Mouse (Mus musculus): ENCODE results near the gene Ago3. TPM values are rescaled to one million over a fixed set of nuclear protein-coding genes. Genes with fewer than 3 reads are reported as not detected.

The Ago3 gene
- total RNA-seq, 2 experiments from 2014 or later: 13.4 to 14.0 TPM

- intact Hi-C loops (cut with DNase I): loop anchor here (5.0 kb wide), 1 partner anchor 36 kb away; the partner anchor contains the start of gene Ago1
- DNase-seq (ENCODE audit: low spot score): no peak
Measured at GRCm38 (mm10) chr4:126431746-126432145, 2.4 kb upstream of the Ago3 start.

- intact Hi-C loops (cut with DNase I): no loop called here
Measured at GRCm38 (mm10) chr4:126428682-126429346, 542 bp downstream of the Ago3 start.

GRCm38 (mm10) chr4:126423866-126424265 lies 5.5 kb downstream of the Ago3 start:
- no peak for DNase-seq (ENCODE audit: low spot score)

More at GRCm38 (mm10) chr4:126428682-126429346, 542 bp downstream of the Ago3 start:
- DNase-seq (ENCODE audit: low spot score): no peak

GRCm38 (mm10) chr4:126415707-126416106 lies 13.6 kb downstream of the Ago3 start:
- DNase-seq (ENCODE audit: low spot score): no peak
- intact Hi-C loops (cut with DNase I): no loop called here

More at GRCm38 (mm10) chr4:126423866-126424265, 5.5 kb downstream of the Ago3 start:
- intact Hi-C loops (cut with DNase I): no loop called here

- DNase-seq (ENCODE audit: low spot score): no peak
- intact Hi-C loops (cut with DNase I): no loop called here
Measured at GRCm38 (mm10) chr4:126412526-126412925, 16.8 kb downstream of the Ago3 start.

- no peak for DNase-seq (ENCODE audit: low spot score)
- intact Hi-C loops (cut with DNase I): no loop called here
Measured at GRCm38 (mm10) chr4:126371497-126371896, 57.9 kb downstream of the Ago3 start.

GRCm38 (mm10) chr4:126360069-126360468 lies 69.3 kb downstream of the Ago3 start:
- intact Hi-C loops (cut with DNase I): no loop called here
- no peak for DNase-seq (ENCODE audit: low spot score)

- no peak for DNase-seq (ENCODE audit: low spot score)
- intact Hi-C loops (cut with DNase I): no loop called here
Measured at GRCm38 (mm10) chr4:126343451-126343850, 85.9 kb downstream of the Ago3 start.

- DNase-seq (ENCODE audit: low spot score): no peak
- intact Hi-C loops (cut with DNase I): no loop called here
Measured at GRCm38 (mm10) chr4:126339461-126339860, 89.9 kb downstream of the Ago3 start.

GRCm38 (mm10) chr4:126332358-126332757 lies 97.0 kb downstream of the Ago3 start:
- DNase-seq (ENCODE audit: low spot score): no peak
- intact Hi-C loops (cut with DNase I): no loop called here

- intact Hi-C loops (cut with DNase I): no loop called here
- no peak for DNase-seq (ENCODE audit: low spot score)
Measured at GRCm38 (mm10) chr4:126331751-126332150, 97.6 kb downstream of the Ago3 start.

- no peak for DNase-seq (ENCODE audit: low spot score)
- intact Hi-C loops (cut with DNase I): no loop called here
Measured at GRCm38 (mm10) chr4:126330295-126330694, 99.1 kb downstream of the Ago3 start.

- intact Hi-C loops (cut with DNase I): no loop called here
- DNase-seq (ENCODE audit: low spot score): no peak
Measured at GRCm38 (mm10) chr4:126326036-126326435, 103.3 kb downstream of the Ago3 start.

GRCm38 (mm10) chr4:126325281-126325861 lies 104.0 kb downstream of the Ago3 start, which contains the start of gene Tekt2:
TSS of gene Tekt2 (minus strand) at chr4:126325688.
- no peak for DNase-seq (ENCODE audit: low spot score)
- intact Hi-C loops (cut with DNase I): no loop called here

GRCm38 (mm10) chr4:126324861-126325260 lies 104.5 kb downstream of the Ago3 start:
- no peak for DNase-seq (ENCODE audit: low spot score)
- intact Hi-C loops (cut with DNase I): no loop called here

GRCm38 (mm10) chr4:126322646-126323045 lies 106.7 kb downstream of the Ago3 start:
- intact Hi-C loops (cut with DNase I): no loop called here
- no peak for DNase-seq (ENCODE audit: low spot score)

GRCm38 (mm10) chr4:126321854-126322511 lies 107.4 kb downstream of the Ago3 start:
- intact Hi-C loops (cut with DNase I): no loop called here
- no peak for DNase-seq (ENCODE audit: low spot score)

- intact Hi-C loops (cut with DNase I): no loop called here
- peak; percentile 90 for DNase-seq (ENCODE audit: low spot score)
Measured at GRCm38 (mm10) chr4:126321111-126321853, 108.1 kb downstream of the Ago3 start, which contains the start of gene Adprhl2. TSS of gene Adprhl2 (minus strand) at chr4:126321703.

GRCm38 (mm10) chr4:126319806-126320205 lies 109.5 kb downstream of the Ago3 start:
- no peak for DNase-seq (ENCODE audit: low spot score)
- intact Hi-C loops (cut with DNase I): no loop called here

- intact Hi-C loops (cut with DNase I): no loop called here
- DNase-seq (ENCODE audit: low spot score): no peak
Measured at GRCm38 (mm10) chr4:126316443-126317040, 112.8 kb downstream of the Ago3 start.
